Mouse (Mus musculus) G1E (cell line): ENCODE results near the gene Ncapd2.

Source experiments
- CTCF ChIP-seq: IDR thresholded peaks from 2 replicates; pipeline ENCODE4 v1.5.1; 2012; ENCODE audit warnings: low read depth, low read length, inconsistent platforms, mixed read lengths
- GATA1 ChIP-seq: IDR thresholded peaks from 2 replicates; pipeline ENCODE4 v1.6.1; 2012; ENCODE audit warnings: borderline replicate concordance, low read length, inconsistent platforms, mixed read lengths
- GATA2 ChIP-seq: IDR thresholded peaks from 2 replicates; pipeline ENCODE4 v1.6.1; 2012; ENCODE audit warnings: low read depth, low read length, inconsistent platforms, borderline replicate concordance
- POLR2AphosphoS5 ChIP-seq: IDR thresholded peaks from 2 replicates; pipeline ENCODE4 v1.6.1; 2012; ENCODE audit warnings: low read depth, low read length, inconsistent platforms; ENCODE audit not compliant: insufficient replicate concordance
- TAL1 ChIP-seq: conservative IDR thresholded peaks from 2 replicates; pipeline ENCODE4 v1.6.1; 2012; ENCODE audit warnings: low read depth, low read length, inconsistent platforms, mixed read lengths

- TF ChIP-seq CTCF (no peak), TAL1 (no peak), GATA1 (no peak), POLR2AphosphoS5 (no peak), GATA2 (no peak)
Measured at GRCm38 (mm10) chr6:125190816-125191215, 685 bp downstream of the Ncapd2 start.
